Mouse (Mus musculus) E14TG2a.4 (cell line): ENCODE data around the gene Trpc4ap.

Source experiments
- H3K27me3 ChIP-seq: 2 replicates; pipeline ENCODE4 v1.6.1; 2014; ENCODE audit warnings: low read length, control low read depth; ENCODE audit not compliant: insufficient read depth
- H3K36me3 ChIP-seq: 2 replicates; pipeline ENCODE4 v1.6.1; 2014; ENCODE audit warnings: low read length, control low read depth; ENCODE audit not compliant: insufficient read depth
- H3K4me1 ChIP-seq: replicated peaks from 2 replicates; pipeline ENCODE4 v1.6.1; 2014; ENCODE audit warnings: low read depth, low read length, control low read depth
- H3K4me3 ChIP-seq: replicated peaks from 2 replicates; pipeline ENCODE4 v1.5.1; 2014; ENCODE audit warnings: mild to moderate bottlenecking, low read length
- H3K9me3 ChIP-seq: 2 replicates; pipeline ENCODE4 v1.6.1; 2014; ENCODE audit warnings: low read length, control low read depth
- CTCF ChIP-seq: conservative IDR thresholded peaks from 2 replicates; pipeline ENCODE4 v1.5.1; 2014; ENCODE audit warnings: low read length
- NANOG ChIP-seq: IDR thresholded peaks from 2 replicates; pipeline ENCODE4 v1.6.1; 2014; ENCODE audit warnings: borderline replicate concordance, low read length, mixed read lengths
- POU5F1 ChIP-seq: IDR thresholded peaks from 2 replicates; pipeline ENCODE4 v1.6.1; 2014; ENCODE audit warnings: low read length, borderline replicate concordance

Gene Trpc4ap

GRCm38 (mm10) chr2:155663910-155664460 is 28.2 kb downstream of the Trpc4ap start:
- peaks cover 12% of the 10 kb centered on the region for H3K4me1 ChIP-seq
- H3K36me3 ChIP-seq: peaks cover 46% of the 10 kb centered on the region
- no peak for TF ChIP-seq CTCF
- no peak for TF ChIP-seq POU5F1
- peak; percentile 73; the same call in 1 of the 2 replicates for TF ChIP-seq NANOG

DNA sequence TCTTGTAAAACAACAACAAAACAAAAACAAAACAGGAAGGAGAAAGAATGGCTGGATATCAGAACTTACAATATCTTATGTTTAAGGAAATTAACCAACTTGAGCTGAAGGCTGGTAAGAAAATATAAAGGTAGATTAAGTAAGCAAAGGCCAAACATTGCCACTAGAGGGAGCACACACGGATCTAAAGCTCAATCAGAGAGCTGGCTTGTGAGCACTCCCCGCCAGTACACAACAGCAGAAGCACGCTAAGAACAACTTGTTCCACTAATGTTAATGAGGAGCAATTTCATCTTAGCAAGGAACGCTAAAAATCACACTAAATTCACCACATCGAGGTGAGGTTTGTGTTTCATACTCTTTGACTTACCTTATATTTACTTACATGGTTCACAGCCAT is 29.1 kb downstream of the Trpc4ap start:
- Histone ChIP-seq H3K4me3 (no peak overlapping the region), H3K9me3 (no peaks in the 10 kb centered on the region)

More at GRCm38 (mm10) chr2:155663910-155664460, 28.2 kb downstream of the Trpc4ap start:
- no peaks in the 10 kb centered on the region for H3K27me3 ChIP-seq
- H3K4me3 ChIP-seq: no peak overlapping the region
- H3K9me3 ChIP-seq: no peaks in the 10 kb centered on the region

GRCm38 (mm10) chr2:155662390-155662789 is 29.8 kb downstream of the Trpc4ap start:
- no peak for TF ChIP-seq NANOG
- no peak for TF ChIP-seq CTCF
- TF ChIP-seq POU5F1: no peak
- Histone ChIP-seq H3K4me3 (no peak overlapping the region), H3K27me3 (no peaks in the 10 kb centered on the region)

More for the DNA sequence above, 29.1 kb downstream of the Trpc4ap start:
- TF ChIP-seq NANOG (no peak), CTCF (no peak), POU5F1 (no peak)
- Histone ChIP-seq H3K36me3 (peaks cover 46% of the 10 kb centered on the region), H3K4me1 (peaks cover 12% of the 10 kb centered on the region), H3K27me3 (no peaks in the 10 kb centered on the region)

GRCm38 (mm10) chr2:155655759-155656372 is 36.3 kb downstream of the Trpc4ap start:
- Histone ChIP-seq H3K4me3 (no peak overlapping the region), H3K27me3 (no peaks in the 10 kb centered on the region), H3K9me3 (no peaks in the 10 kb centered on the region), H3K4me1 (peaks cover 4% of the 10 kb centered on the region; the same call in 1 of the 2 replicates), H3K36me3 (peaks cover 63% of the 10 kb centered on the region)
- TF ChIP-seq POU5F1: no peak
- TF ChIP-seq NANOG: no peak

More at GRCm38 (mm10) chr2:155662390-155662789, 29.8 kb downstream of the Trpc4ap start:
- Histone ChIP-seq H3K36me3 (peaks cover 52% of the 10 kb centered on the region), H3K4me1 (peaks cover 12% of the 10 kb centered on the region), H3K9me3 (no peaks in the 10 kb centered on the region)

- peaks cover 4% of the 10 kb centered on the region; the same call in 1 of the 2 replicates for H3K4me1 ChIP-seq
Observed at GRCm38 (mm10) chr2:155652618-155653017, 39.6 kb downstream of the Trpc4ap start.

GRCm38 (mm10) chr2:155645746-155646145 is 46.4 kb downstream of the Trpc4ap start:
- Histone ChIP-seq H3K36me3 (peaks cover 61% of the 10 kb centered on the region), H3K9me3 (no peaks in the 10 kb centered on the region), H3K4me1 (peaks cover 13% of the 10 kb centered on the region), H3K4me3 (no peak overlapping the region), H3K27me3 (no peaks in the 10 kb centered on the region)
- TF ChIP-seq CTCF (no peak), POU5F1 (no peak), NANOG (no peak)

More at GRCm38 (mm10) chr2:155652618-155653017, 39.6 kb downstream of the Trpc4ap start:
- peaks cover 68% of the 10 kb centered on the region for H3K36me3 ChIP-seq
- TF ChIP-seq NANOG (no peak), CTCF (no peak)
- H3K27me3 ChIP-seq: no peaks in the 10 kb centered on the region
- H3K9me3 ChIP-seq: no peaks in the 10 kb centered on the region
- H3K4me3 ChIP-seq: no peak overlapping the region

DNA sequence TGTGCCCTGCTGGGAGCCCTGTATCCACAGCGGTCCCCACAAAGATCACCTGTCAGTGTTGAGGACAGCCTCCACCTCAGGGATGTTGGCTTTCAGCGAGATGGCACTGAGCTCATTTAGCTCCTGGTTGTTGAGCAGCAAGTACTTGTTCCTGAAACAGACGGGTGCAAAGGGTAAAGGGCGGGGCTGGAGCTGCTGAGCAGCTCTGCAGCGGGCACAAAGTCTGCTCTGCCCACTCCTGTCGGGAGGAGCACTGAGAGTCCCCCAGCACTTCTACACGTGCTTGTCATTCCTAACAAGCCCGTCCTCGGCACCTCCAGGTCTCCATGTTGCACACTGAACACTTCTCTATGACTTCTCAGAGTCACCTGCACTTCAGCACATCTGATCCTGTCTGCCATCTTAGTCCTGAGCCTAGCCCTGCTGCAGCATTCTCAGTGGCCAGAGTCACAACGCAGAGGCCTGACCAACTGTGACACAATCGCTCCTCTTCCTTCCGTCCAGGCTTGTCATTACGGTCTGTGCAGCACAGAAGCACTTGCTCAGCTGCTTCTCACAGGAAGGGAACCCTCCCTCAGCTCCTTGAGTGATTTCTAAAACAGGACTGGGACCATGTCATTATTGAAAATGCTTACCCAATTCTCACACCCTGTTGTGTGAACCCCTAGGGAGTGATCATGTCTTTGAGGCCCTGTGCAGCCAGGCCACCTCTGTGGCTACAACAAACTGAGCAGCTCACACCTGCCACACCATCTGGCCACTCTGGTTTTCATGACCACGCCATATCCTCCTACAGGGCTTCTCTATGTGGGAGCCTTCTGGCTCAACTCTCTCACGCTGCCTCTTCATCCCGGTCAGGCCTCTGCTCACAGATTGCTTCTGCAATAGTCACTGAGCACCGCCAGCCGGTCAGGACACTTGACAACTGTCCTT is 50.4 kb downstream of the Trpc4ap start:
- TF ChIP-seq POU5F1: no peak
- TF ChIP-seq CTCF: no peak
- TF ChIP-seq NANOG: no peak
- Histone ChIP-seq H3K4me3 (no peak overlapping the region), H3K27me3 (no peaks in the 10 kb centered on the region), H3K4me1 (peaks cover 22% of the 10 kb centered on the region), H3K36me3 (peaks cover 75% of the 10 kb centered on the region), H3K9me3 (no peaks in the 10 kb centered on the region)

DNA sequence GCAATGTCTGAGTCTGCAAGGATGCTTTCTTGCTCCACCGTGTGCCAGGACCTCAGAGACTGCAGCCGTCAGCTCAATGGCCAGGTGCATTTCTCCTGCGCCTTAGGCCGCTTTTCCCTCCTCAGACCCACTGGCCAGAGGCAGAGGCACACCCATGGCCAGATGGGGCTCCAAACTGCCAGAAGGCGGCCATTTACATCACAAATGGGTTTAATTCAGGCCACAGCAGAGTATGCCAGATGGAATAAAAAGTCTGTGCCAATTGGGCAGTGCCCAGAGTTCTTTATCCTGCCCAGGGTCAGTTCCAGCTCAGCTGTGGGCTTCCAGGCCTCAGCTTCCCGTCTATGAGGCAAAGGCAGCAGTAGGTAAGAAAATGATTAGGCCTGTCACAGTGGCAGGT is 51.5 kb downstream of the Trpc4ap start:
- H3K27me3 ChIP-seq: no peaks in the 10 kb centered on the region
- peaks cover 83% of the 10 kb centered on the region for H3K36me3 ChIP-seq
- peaks cover 28% of the 10 kb centered on the region for H3K4me1 ChIP-seq
- no peaks in the 10 kb centered on the region for H3K9me3 ChIP-seq
- TF ChIP-seq NANOG (no peak), POU5F1 (no peak)
- no peak overlapping the region for H3K4me3 ChIP-seq
